Mouse (Mus musculus) heart, adult 2 months (tissue): ENCODE measurements around the gene Gm20708.
A peak's percentile ranks its signal among the peaks of the same experiment; 100 is the strongest.

Source experiments
- CTCF ChIP-seq: fragments of 200-600 bp; IDR thresholded peaks from 2 replicates; pipeline ENCODE4 v1.8.1; 2022; ENCODE audit warnings: antibody characterized with exemption, mild to moderate bottlenecking, moderate library complexity
- EP300 ChIP-seq: fragments of 200-500 bp; IDR thresholded peaks from 2 replicates; pipeline ENCODE4 v1.6.1; 2011; ENCODE audit warnings: low read depth, low read length, control low read depth; ENCODE audit not compliant: insufficient read depth
- POLR2A ChIP-seq: fragments of 200-500 bp; IDR thresholded peaks from 2 replicates; pipeline ENCODE4 v1.6.1; 2011; ENCODE audit warnings: mild to moderate bottlenecking, low read depth, low read length, control low read depth; ENCODE audit not compliant: insufficient read depth

GRCm38 (mm10) chr11:117810401-117811046 lies 1.1 kb downstream of the Gm20708 start:
- TF ChIP-seq CTCF (peak; percentile 73), POLR2A (0 out of 2 replicates have a peak, but pooled peaks have one; percentile 37), EP300 (0 out of 2 replicates have a peak, but pooled peaks have one; percentile 42)
